Mouse (Mus musculus) heart, adult 8-10 months (tissue): Measurements from ENCODE around the gene Tmem221. TPM values are rescaled to one million over a fixed set of nuclear protein-coding genes. Genes with fewer than 3 reads are reported as not detected.

Experiments
- DNase-seq: peaks from one replicate; pipeline ENCODE4 v3.0.0; 2022; ENCODE audit warnings: low spot score
- total RNA-seq, 4 experiments: library from RNA; stranded (reverse); gene quantifications; 2 replicates each; pipeline ENCODE4 v1.2.4; 2022

Gene Tmem221
- under 1 TPM in 2 of 4 experiments, not detected in 2; 0.16 to 0.25 TPM for total RNA-seq

GRCm38 (mm10) chr8:71558071-71558957 lies at the start of gene Tmem221:
Gene Tmem221 (minus strand): TSS chr8:71558871.
- no peak for DNase-seq

DNA sequence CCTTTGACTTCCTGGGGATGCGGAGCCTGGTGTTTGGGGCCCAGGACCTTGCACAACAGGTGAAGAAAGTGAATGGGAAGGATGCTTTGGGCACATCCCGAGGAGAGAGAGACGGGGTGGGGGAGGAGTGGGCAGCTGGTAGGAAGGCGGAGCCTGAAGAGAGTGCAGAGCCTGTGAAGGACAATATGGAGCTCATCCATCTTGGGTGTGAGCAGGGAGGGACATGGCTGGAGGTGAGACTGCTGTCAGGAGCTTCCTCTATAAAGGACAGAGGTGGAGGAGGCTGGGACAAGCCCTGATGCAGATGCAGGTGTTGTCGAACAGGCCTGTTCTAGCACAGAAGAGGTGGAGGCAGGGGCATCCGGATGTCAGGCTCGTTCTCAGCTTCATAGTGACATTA lies 45.4 kb upstream of the Tmem221 start:
- DNase-seq = no peak

DNA sequence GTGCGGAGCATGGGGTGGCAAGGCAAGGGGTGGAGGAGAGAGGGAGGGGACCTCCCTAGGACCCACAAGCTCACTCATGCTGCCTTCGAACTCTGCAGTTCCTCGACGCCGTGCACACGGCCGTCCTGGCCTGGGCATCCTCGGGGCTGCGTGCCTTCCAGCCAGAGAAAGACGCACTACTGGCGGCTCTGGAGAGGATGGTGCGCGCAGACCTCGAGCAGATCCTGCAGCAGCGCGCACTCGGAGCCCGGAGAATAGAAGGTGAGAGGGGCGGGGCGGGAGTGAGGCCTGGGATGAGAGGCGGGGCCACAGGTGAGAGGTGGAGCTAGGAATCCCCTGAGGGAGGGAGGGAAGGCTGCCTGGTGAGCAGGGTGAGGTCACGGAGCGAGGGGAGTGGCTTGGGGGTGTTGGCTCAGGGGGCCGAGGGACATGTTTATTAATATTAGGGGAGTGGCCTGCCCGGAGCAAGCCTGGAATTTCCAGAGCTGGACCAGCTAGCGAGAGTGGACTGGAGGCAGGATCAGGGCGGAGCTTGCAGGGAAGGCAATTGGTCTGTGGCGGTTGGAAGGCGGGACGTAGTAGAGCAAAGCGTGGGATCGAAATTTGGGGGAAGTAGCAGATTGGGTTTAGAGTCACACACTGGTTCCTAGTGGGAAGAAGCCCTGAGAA lies 44.1 kb upstream of the Tmem221 start:
- DNase-seq = peak; percentile 71

- DNase-seq = no peak
Measured at GRCm38 (mm10) chr8:71601939-71602665, 43.4 kb upstream of the Tmem221 start.

DNA sequence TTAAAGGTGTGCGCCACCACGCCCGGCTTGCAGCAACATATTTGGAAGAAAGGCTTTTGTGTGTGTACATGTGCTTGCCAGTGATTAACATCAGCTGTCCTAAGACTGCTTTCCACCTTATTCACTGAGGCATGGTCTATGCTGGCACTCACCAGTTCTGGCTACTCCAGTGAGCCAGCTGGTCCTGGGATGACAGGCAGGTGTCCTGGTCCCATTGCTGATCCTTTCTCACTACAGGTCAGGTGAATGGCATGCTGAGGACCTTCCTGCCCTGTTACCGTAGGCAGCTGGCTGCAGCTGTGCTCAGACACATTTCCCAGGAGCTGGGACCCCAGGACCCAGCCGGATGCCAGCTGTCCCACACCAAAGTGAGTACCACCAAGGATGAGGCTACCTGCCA lies 40.2 kb upstream of the Tmem221 start:
- no peak for DNase-seq

DNA sequence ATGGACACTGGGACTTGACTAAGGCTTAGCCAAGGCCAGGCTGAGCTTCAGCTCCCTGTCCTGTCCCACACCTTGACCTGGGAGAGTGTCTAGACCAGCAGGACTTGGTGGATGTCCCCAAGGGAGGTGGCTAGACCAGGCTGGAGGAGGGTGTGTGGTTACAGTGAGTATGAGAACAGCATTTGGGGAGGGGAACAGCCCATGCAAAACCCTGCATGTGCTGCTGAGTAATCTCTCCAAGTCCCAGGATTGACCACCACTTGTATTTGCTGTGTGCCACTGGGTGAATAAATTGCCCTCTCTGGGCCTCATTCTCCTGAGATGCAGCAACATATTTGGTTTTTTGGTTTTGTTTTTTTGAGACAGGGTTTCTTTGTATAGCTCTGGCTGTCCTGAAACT lies 39.7 kb upstream of the Tmem221 start:
- DNase-seq = no peak

GRCm38 (mm10) chr8:71597451-71597850 lies 38.8 kb upstream of the Tmem221 start, which contains the start of gene Fam129c:
Gene Fam129c (plus strand): TSS chr8:71597648.
- no peak for DNase-seq

DNA sequence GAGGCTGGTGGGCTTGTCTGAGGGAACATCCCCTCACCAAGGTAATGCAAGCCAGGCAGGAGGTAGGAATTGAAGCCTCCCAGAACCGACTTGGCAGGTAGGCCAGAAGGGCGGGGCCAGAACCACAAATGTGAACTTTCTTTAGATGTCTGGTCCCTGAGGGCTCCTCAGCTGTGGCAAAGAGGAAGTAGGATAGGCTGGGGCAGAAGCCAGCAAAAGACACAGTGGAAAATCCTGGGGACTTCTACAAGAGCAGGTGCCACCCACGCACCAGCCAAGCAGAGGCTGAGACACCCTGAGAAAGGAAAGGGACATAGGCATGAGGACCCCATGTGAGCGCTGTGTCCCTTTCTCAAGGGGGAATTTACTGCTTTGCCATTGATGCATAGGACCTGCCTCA lies 38.1 kb upstream of the Tmem221 start:
- DNase-seq = no peak

GRCm38 (mm10) chr8:71596384-71596783 lies 37.7 kb upstream of the Tmem221 start:
- no peak for DNase-seq

- peak; percentile 75 for DNase-seq
Measured at GRCm38 (mm10) chr8:71595862-71596261, 37.2 kb upstream of the Tmem221 start.

GRCm38 (mm10) chr8:71594324-71594722 lies 35.7 kb upstream of the Tmem221 start:
- DNase-seq = no peak

- no peak for DNase-seq
Measured at GRCm38 (mm10) chr8:71593556-71594323, 35.1 kb upstream of the Tmem221 start.

DNA sequence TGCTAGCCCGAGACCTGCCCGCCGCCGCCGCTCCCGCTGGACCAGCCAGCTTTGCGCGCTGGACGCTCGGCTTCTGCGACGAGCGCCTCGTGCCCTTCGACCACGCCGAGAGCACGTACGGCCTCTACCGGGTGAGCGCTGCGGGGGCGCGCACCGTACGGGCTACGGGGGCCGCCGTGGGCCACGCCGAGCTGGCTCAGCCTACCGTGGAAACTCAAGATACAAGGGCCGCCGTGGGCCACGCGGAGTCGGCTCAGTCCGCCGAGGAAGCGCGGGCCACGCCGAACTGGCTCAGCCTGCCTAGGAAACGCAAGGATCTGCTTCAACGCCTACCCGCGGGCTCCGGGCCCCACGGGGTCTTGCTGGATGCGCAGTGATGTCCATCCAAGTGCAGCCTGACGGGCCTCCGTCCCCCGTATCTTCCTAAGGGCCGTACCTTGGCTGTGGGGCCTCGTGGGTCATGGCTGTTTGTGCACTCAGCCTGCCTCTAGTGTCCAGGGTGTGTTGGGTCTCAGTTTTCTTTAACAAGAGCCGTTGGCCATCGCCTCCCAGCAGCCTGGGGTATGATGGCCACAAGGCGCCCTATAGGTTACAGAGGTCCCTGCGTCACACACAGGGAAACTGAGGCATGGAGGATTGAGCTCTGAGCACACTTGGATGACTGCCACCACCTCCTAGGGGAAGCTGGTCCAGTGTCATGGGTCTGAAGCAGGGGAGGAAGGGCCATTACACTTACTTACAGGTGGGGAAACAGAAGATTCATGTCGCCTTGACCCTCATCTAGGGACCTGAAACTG lies 33.9 kb upstream of the Tmem221 start:
- peak; percentile 72 for DNase-seq

GRCm38 (mm10) chr8:71591471-71592373 lies 33.1 kb upstream of the Tmem221 start, which contains the start of gene Pgls:
Gene Pgls (plus strand): TSS chr8:71592176.
- peak; percentile 96 for DNase-seq

- DNase-seq = no peak
Measured at GRCm38 (mm10) chr8:71591017-71591416, 32.3 kb upstream of the Tmem221 start.

DNA sequence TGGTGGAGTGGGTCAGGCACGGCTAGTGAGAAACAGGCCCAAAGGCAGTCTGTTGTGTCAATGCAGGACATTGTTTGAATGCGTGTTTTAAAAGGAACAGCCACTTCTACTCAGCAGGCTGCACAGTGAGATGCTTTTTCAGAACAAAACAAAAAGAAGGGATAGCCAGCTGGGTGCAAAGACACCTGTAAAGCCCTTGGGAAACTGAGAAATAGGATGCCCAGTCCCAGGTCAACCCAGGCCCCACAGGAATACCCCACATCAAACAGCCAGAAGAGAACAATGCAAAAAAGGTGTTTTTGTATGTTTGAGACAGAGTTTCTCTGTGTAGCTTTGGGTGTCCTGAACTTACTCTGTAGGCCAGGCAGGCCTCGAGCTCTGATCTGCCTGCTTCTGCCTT lies 30.1 kb upstream of the Tmem221 start:
- DNase-seq = no peak

DNA sequence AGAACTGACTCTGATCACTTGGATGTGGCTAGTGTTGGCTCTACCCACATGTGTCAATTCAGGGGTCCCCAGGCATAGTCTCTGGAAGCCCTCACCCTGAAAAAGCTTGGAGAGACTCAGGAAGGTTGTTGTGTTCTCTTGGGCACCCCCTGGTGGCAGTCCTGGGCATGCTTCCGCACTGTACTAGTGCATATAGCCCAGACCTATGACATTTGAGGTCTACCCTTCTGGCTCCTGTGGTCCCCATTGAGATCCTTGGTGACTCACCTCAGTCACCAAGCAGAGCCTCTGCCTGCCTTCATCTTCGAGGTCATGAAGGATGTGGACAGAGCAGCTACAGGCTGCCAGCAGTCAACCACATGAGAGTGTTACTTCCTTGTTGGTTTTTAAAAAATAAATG lies 28.2 kb upstream of the Tmem221 start:
- no peak for DNase-seq

GRCm38 (mm10) chr8:71580201-71580600 lies 21.5 kb upstream of the Tmem221 start:
- no peak for DNase-seq

DNA sequence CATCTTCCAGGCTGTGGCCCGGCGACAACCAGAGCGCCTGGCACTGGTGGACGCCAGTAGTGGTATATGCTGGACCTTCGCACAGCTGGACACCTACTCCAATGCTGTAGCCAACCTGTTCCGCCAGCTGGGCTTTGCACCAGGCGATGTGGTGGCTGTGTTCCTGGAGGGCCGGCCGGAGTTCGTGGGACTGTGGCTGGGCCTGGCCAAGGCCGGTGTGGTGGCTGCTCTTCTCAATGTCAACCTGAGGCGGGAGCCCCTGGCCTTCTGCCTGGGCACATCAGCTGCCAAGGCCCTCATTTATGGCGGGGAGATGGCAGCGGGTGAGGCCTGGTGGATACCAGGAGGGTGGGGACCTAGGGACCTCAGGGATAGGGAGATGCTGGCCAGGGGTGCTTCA lies 20.8 kb upstream of the Tmem221 start:
- no peak for DNase-seq
